Mouse (Mus musculus): ENCODE results near the gene Olfr1002.
"Not testable (repeated sequence)": the region's sequence is repeated elsewhere in the genome, so short reads cannot be mapped to it uniquely, and the experiment has no call there.

The Olfr1002 gene

GRCm38 (mm10) chr2:85650604-85651003, at the start of gene Olfr1002:
TSS of gene Olfr1002 (minus strand) at chr2:85650704.
- no peak for DNase-seq (ENCODE audit: low spot score)

GRCm38 (mm10) chr2:85689131-85689530, 38.6 kb upstream of the Olfr1002 start, which contains the start of gene Olfr1008:
TSS of gene Olfr1008 (plus strand) at chr2:85689431.
- no peak for DNase-seq (ENCODE audit: low spot score)

- DNase-seq (ENCODE audit: low spot score), result no peak
Observed at GRCm38 (mm10) chr2:85678667-85679066, 28.2 kb upstream of the Olfr1002 start, which contains the start of gene Olfr1006. TSS of gene Olfr1006 (minus strand) at chr2:85678767.

DNA sequence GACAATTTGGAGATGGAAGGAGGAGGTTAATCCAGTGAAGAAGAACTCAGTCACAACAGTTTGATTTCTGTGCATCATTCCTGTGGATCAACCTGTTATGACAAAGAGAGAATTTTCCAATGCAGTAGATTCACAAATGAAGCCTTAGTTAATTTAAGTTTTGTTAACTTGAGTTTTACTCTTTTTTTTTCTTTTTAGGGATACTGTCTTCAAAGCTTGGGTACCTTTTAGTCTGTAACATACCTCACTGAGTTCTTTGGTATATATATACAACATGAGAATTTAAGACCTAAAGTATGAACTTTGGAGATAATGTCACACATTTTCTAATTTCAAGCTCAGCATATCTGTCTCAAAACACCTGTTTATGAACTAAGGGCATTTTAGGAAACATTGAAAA, 13.9 kb upstream of the Olfr1002 start, which contains the start of gene Olfr154:
Olfr154 (minus strand) TSS at position 101 of the 400 bp plus-strand sequence.
- not testable (repeated sequence) for DNase-seq (ENCODE audit: low spot score)

GRCm38 (mm10) chr2:85611803-85612202, 38.7 kb downstream of the Olfr1002 start, which contains the start of gene Olfr1000:
TSS of gene Olfr1000 (minus strand) at chr2:85611903.
- DNase-seq (ENCODE audit: low spot score), result no peak
